Comparison of ENCODE assay signal across 19 mouse cellular contexts in genomic region chr6:29428171-29428570, GRCm38 (mm10). TPM values are rescaled to one million over a fixed set of nuclear protein-coding genes. Genes with fewer than 3 reads are reported as not detected.
"Had no signal": no experiment of that assay in that cellular context is flagged by ENCODE, and none has a peak within 500 bp of the region (broad histone marks: within the 10 kb centered on the region; RNA-seq: fewer than 3 reads in every experiment).

No protein-coding gene starts in this region.

- DNase-seq: gastrocnemius, adult 2 months; gastrocnemius, postnatal 10 days; gastrocnemius, postnatal 25 days; heart, adult 18-20 months; heart, postnatal 10 days; heart, postnatal 4 days; kidney, adult 18-20 months; kidney, adult 8-10 months; kidney, postnatal 10 days; kidney, postnatal 36 days; layer of hippocampus, adult 9-11 months; layer of hippocampus, postnatal 36 days; left cerebral cortex, postnatal 4 days had no signal

RNA-seq across cellular contexts. Expression of gene Flnc, which starts 4.9 kb away (rescaled TPM):
- total RNA-seq: granulocyte monocyte progenitor cell, adult 5-6 weeks had no signal

RNA-seq across cellular contexts. Expression of gene Ccdc136, which starts 32.1 kb away (rescaled TPM):
- total RNA-seq: granulocyte monocyte progenitor cell, adult 5-6 weeks had no signal

RNA-seq across cellular contexts. Expression of gene Opn1sw, which starts 39.9 kb away (rescaled TPM):
- total RNA-seq: granulocyte monocyte progenitor cell, adult 5-6 weeks; heart, adult 18-20 months; heart, postnatal 10 days; heart, postnatal 25 days; heart, postnatal 4 days; layer of hippocampus, adult 18-20 months; layer of hippocampus, postnatal 36 days had no signal

RNA-seq across cellular contexts. Expression of gene Atp6v1fnb, which starts 43.1 kb away (rescaled TPM):
- total RNA-seq: gastrocnemius, adult 2 months; gastrocnemius, postnatal 25 days; gastrocnemius, postnatal 4 days; heart, adult 18-20 months; heart, adult 8-10 months; heart, postnatal 10 days; heart, postnatal 25 days; heart, postnatal 4 days; liver, adult 2 months had no signal
